Mouse (Mus musculus): ENCODE results near the gene Zfp667. TPM values are rescaled to one million over a fixed set of nuclear protein-coding genes. Genes with fewer than 3 reads are reported as not detected.

The Zfp667 gene
- polyA plus RNA-seq, 1 experiment from 2014 or later: 5.4 TPM

- peak; percentile 92 for ATAC-seq (ENCODE audit: insufficient read depth)
- no peaks in the 10 kb centered on the region for H3K9me3 ChIP-seq (replicated peaks)
- peaks cover 16% of the 10 kb centered on the region for H3K4me1 ChIP-seq (replicated peaks)
- H3K27ac ChIP-seq (replicated peaks): peak within 1 kb of the TSS; percentile 53; the same call in 1 of the 2 replicates
- peak within 1 kb of the TSS; percentile 78 for H3K4me2 ChIP-seq
- H3K9ac ChIP-seq: peak within 1 kb of the TSS; percentile 46
- 5% methylated on average over 31 of the region's 31 CpGs for WGBS (ENCODE audit: insufficient replicate concordance)
- no peaks in the 10 kb centered on the region for H3K27me3 ChIP-seq
- H3K36me3 ChIP-seq (replicated peaks): no peaks in the 10 kb centered on the region
- peak within 1 kb of the TSS; percentile 64 for H3K4me3 ChIP-seq (replicated peaks)
Observed at GRCm38 (mm10) chr7:6331233-6331956, 45.0 kb downstream of the Zfp667 start, which contains the start of gene Zfp583. TSS of gene Zfp583 (minus strand) at chr7:6331285.

- H3K4me3 ChIP-seq (replicated peaks): no peak overlapping the region
- peaks cover 10% of the 10 kb centered on the region for H3K4me1 ChIP-seq (replicated peaks)
- WGBS (ENCODE audit: insufficient replicate concordance): 62% methylated on average over 5 of the region's 5 CpGs
- no peak overlapping the region for H3K9ac ChIP-seq
- no peaks in the 10 kb centered on the region for H3K27me3 ChIP-seq
- H3K27ac ChIP-seq (replicated peaks): no peak overlapping the region
- no peaks in the 10 kb centered on the region for H3K9me3 ChIP-seq (replicated peaks)
- no peaks in the 10 kb centered on the region for H3K36me3 ChIP-seq (replicated peaks)
- no peak overlapping the region for H3K4me2 ChIP-seq
- no peak for ATAC-seq (ENCODE audit: insufficient read depth)
Observed at GRCm38 (mm10) chr7:6339865-6340264, 53.5 kb downstream of the Zfp667 start.

GRCm38 (mm10) chr7:6343501-6344071 lies 57.2 kb downstream of the Zfp667 start, which contains the start of gene Gm3854:
TSS of gene Gm3854 (plus strand) at chr7:6343759.
- peak within 1 kb of the TSS; percentile 72 for H3K4me2 ChIP-seq
- H3K4me1 ChIP-seq (replicated peaks): peaks cover 10% of the 10 kb centered on the region
- H3K36me3 ChIP-seq (replicated peaks): no peaks in the 10 kb centered on the region
- no peaks in the 10 kb centered on the region for H3K27me3 ChIP-seq
- H3K27ac ChIP-seq (replicated peaks): no peak within 1 kb of the TSS
- ATAC-seq (ENCODE audit: insufficient read depth): peak; percentile 72
- no peaks in the 10 kb centered on the region for H3K9me3 ChIP-seq (replicated peaks)
- H3K9ac ChIP-seq: no peak within 1 kb of the TSS
- under 1% methylated on average over 26 of the region's 26 CpGs for WGBS (ENCODE audit: insufficient replicate concordance)
- H3K4me3 ChIP-seq (replicated peaks): peak within 1 kb of the TSS; percentile 64

- H3K27me3 ChIP-seq: no peaks in the 10 kb centered on the region
- H3K9ac ChIP-seq: no peak overlapping the region
- H3K36me3 ChIP-seq (replicated peaks): no peaks in the 10 kb centered on the region
- H3K4me2 ChIP-seq: peak overlapping the region; percentile 72
- no peak for ATAC-seq (ENCODE audit: insufficient read depth)
- peak overlapping the region; percentile 64 for H3K4me3 ChIP-seq (replicated peaks)
- H3K9me3 ChIP-seq (replicated peaks): no peaks in the 10 kb centered on the region
- H3K4me1 ChIP-seq (replicated peaks): peaks cover 10% of the 10 kb centered on the region
- 33% methylated on average over 10 of the region's 10 CpGs for WGBS (ENCODE audit: insufficient replicate concordance)
- no peak overlapping the region for H3K27ac ChIP-seq (replicated peaks)
Observed at GRCm38 (mm10) chr7:6344124-6344523, 57.7 kb downstream of the Zfp667 start.

Other genes starting within 250 kb of the Zfp667 start
- not detected in 2 replicates for gene Nlrp4c, start 241.4 kb upstream of the Zfp667 start, polyA plus RNA-seq (2015; fragmentation: Nextera tagmentation; extraction: Ambion mirVana)
- 9.8 and 10.1 TPM in 2 replicates for gene Zfp787, start 130.6 kb upstream of the Zfp667 start, polyA plus RNA-seq (2015; fragmentation: Nextera tagmentation; extraction: Ambion mirVana)
- gene Zfp444, start 114.4 kb upstream of the Zfp667 start, polyA plus RNA-seq (2015; fragmentation: Nextera tagmentation; extraction: Ambion mirVana): 18.2 and 22.2 TPM in 2 replicates
- gene Galp, start 89.5 kb upstream of the Zfp667 start, polyA plus RNA-seq (2015; fragmentation: Nextera tagmentation; extraction: Ambion mirVana): not detected in 2 replicates
- not detected in 2 replicates for gene Zscan5b, start 64.3 kb upstream of the Zfp667 start, polyA plus RNA-seq (2015; fragmentation: Nextera tagmentation; extraction: Ambion mirVana)
- gene Epp13, start 33.9 kb upstream of the Zfp667 start, polyA plus RNA-seq (2015; fragmentation: Nextera tagmentation; extraction: Ambion mirVana): not detected in 2 replicates
- 0.78 and 1.0 TPM in 2 replicates for gene Zfp583, start 44.7 kb downstream of the Zfp667 start, polyA plus RNA-seq (2015; fragmentation: Nextera tagmentation; extraction: Ambion mirVana)
- 0.10 and 0.22 TPM in 2 replicates for gene Gm3854, start 57.2 kb downstream of the Zfp667 start, polyA plus RNA-seq (2015; fragmentation: Nextera tagmentation; extraction: Ambion mirVana)
- gene Zfp78, start 76.7 kb downstream of the Zfp667 start, polyA plus RNA-seq (2015; fragmentation: Nextera tagmentation; extraction: Ambion mirVana): 0.90 and 1.0 TPM in 2 replicates
- gene Zfp28, start 96.7 kb downstream of the Zfp667 start, polyA plus RNA-seq (2015; fragmentation: Nextera tagmentation; extraction: Ambion mirVana): 1.2 and 1.3 TPM in 2 replicates
- gene Smim17, start 112.1 kb downstream of the Zfp667 start, polyA plus RNA-seq (2015; fragmentation: Nextera tagmentation; extraction: Ambion mirVana): not detected in 2 replicates
- not detected in 2 replicates for gene Gm20715, start 123.7 kb downstream of the Zfp667 start, polyA plus RNA-seq (2015; fragmentation: Nextera tagmentation; extraction: Ambion mirVana)
- gene Olfr1344, start 152.1 kb downstream of the Zfp667 start, polyA plus RNA-seq (2015; fragmentation: Nextera tagmentation; extraction: Ambion mirVana): not detected in 2 replicates
- not detected in 2 replicates for gene Olfr1336, start 169.6 kb downstream of the Zfp667 start, polyA plus RNA-seq (2015; fragmentation: Nextera tagmentation; extraction: Ambion mirVana)
- gene Olfr1346, start 180.5 kb downstream of the Zfp667 start, polyA plus RNA-seq (2015; fragmentation: Nextera tagmentation; extraction: Ambion mirVana): not detected in 2 replicates
- gene Olfr5, start 200.4 kb downstream of the Zfp667 start, polyA plus RNA-seq (2015; fragmentation: Nextera tagmentation; extraction: Ambion mirVana): not detected in 2 replicates
- gene Olfr1347, start 213.2 kb downstream of the Zfp667 start, polyA plus RNA-seq (2015; fragmentation: Nextera tagmentation; extraction: Ambion mirVana): not detected in 2 replicates
- gene Olfr1348, start 222.2 kb downstream of the Zfp667 start, polyA plus RNA-seq (2015; fragmentation: Nextera tagmentation; extraction: Ambion mirVana): not detected in 2 replicates
- not detected in 2 replicates for gene Olfr1349, start 236.4 kb downstream of the Zfp667 start, polyA plus RNA-seq (2015; fragmentation: Nextera tagmentation; extraction: Ambion mirVana)

Measured in liver, embryonic 15.5 days (tissue).